Mouse (Mus musculus) liver, postnatal 0 days (tissue): ENCODE measurements around the gene Gm37240. TPM values are rescaled to one million over a fixed set of nuclear protein-coding genes. Genes with fewer than 3 reads are reported as not detected.

Source experiments
- ATAC-seq: fragments of 200-750 bp; cut with Nextera tagmentation; 2 replicates; pipeline ENCODE4 v1.8.0; 2017; ENCODE audit warnings: mild to moderate bottlenecking, moderate library complexity
- DNase-seq: peaks from one replicate; pipeline ENCODE4 v3.0.0-alpha.2; 2016
- H3K27ac ChIP-seq: fragments of 300-500 bp; sonication (generic); 2 replicates; pipeline ENCODE4 v1.5.1; 2014; ENCODE audit warnings: antibody characterized with exemption, moderate library complexity, mild to moderate bottlenecking, low read depth
- H3K27me3 ChIP-seq: fragments of 300-500 bp; sonication (generic); 2 replicates; pipeline ENCODE4 v1.6.1; 2014; ENCODE audit warnings: low read length, control low read depth, mixed read lengths; ENCODE audit not compliant: insufficient read depth
- H3K36me3 ChIP-seq: fragments of 300-500 bp; sonication (generic); replicated peaks from 2 replicates; pipeline ENCODE4 v1.6.1; 2014; ENCODE audit warnings: mild to moderate bottlenecking, control low read depth, low read length, moderate library complexity, mixed read lengths; ENCODE audit not compliant: insufficient read depth
- H3K4me1 ChIP-seq: fragments of 300-500 bp; sonication (generic); 2 replicates; pipeline ENCODE4 v1.6.1; 2014; ENCODE audit warnings: antibody characterized with exemption, mild to moderate bottlenecking, control low read depth; ENCODE audit not compliant: insufficient read depth
- H3K4me2 ChIP-seq: fragments of 300-500 bp; sonication (generic); 2 replicates; pipeline ENCODE4 v1.6.1; 2014; ENCODE audit warnings: low read depth, mild to moderate bottlenecking, low read length, moderate library complexity, mixed read lengths
- H3K4me3 ChIP-seq: fragments of 300-500 bp; sonication (generic); 2 replicates; pipeline ENCODE4 v1.5.1; 2014; ENCODE audit warnings: low read depth, low read length
- H3K9ac ChIP-seq: fragments of 300-500 bp; sonication (generic); replicated peaks from 2 replicates; pipeline ENCODE4 v1.6.1; 2014; ENCODE audit warnings: mild to moderate bottlenecking, moderate library complexity
- H3K9me3 ChIP-seq: fragments of 300-500 bp; sonication (generic); 2 replicates; pipeline ENCODE4 v1.6.1; 2016; ENCODE audit warnings: mild to moderate bottlenecking, control low read depth, low read length, mixed read lengths
- CTCF ChIP-seq: sonication (generic); IDR thresholded peaks from 2 replicates; pipeline ENCODE4 v1.5.1; 2016; ENCODE audit warnings: antibody characterized with exemption, low read depth
- EP300 ChIP-seq: IDR thresholded peaks from 2 replicates; pipeline ENCODE4 v1.6.1; 2016; ENCODE audit warnings: antibody characterized with exemption, low read depth, mild to moderate bottlenecking
- WGBS: fragments of 180-500 bp; shearing (Covaris S2); extraction: QIAGEN DNeasy Blood & Tissue Kit; methylation state at CpG from one replicate; pipeline ENCODE4 v1.1.7; 2014; ENCODE audit not compliant: insufficient replicate concordance; 5-methylcytosine and 5-hydroxymethylcytosine counted together
- polyA plus RNA-seq: library from polyadenylated mRNA; unstranded; fragments of >200 nt; fragmentation: Nextera tagmentation; extraction: Ambion mirVana; gene quantifications from 2 replicates; pipeline ENCODE4 v1.2.1, GENCODE M21; 2015

Gm37240 gene
- polyA plus RNA-seq, 1 experiment from 2014 or later: 0.72 TPM

GRCm38 (mm10) chr3:84985121-84985625, 902.1 kb downstream of the Gm37240 start:
- Histone ChIP-seq H3K9me3 (no peaks in the 10 kb centered on the region), H3K4me2 (no peak overlapping the region), H3K36me3 (no peaks in the 10 kb centered on the region), H3K27ac (no peak overlapping the region), H3K27me3 (no peaks in the 10 kb centered on the region), H3K4me3 (no peak overlapping the region), H3K9ac (no peak overlapping the region), H3K4me1 (no peaks in the 10 kb centered on the region)
- ATAC-seq (no peak), DNase-seq (no peak)
- 82% methylated on average over 8 of the region's 8 CpGs for WGBS
- TF ChIP-seq CTCF: no peak
- TF ChIP-seq EP300: no peak

- WGBS: 56% methylated on average over 4 of the region's 4 CpGs
- ATAC-seq: no peak
Observed at GRCm38 (mm10) chr3:84982688-84983087, 904.6 kb downstream of the Gm37240 start.

GRCm38 (mm10) chr3:84980158-84980557, 907.2 kb downstream of the Gm37240 start:
- DNase-seq (no peak), ATAC-seq (no peak)
- no peaks in the 10 kb centered on the region for H3K9me3 ChIP-seq
- WGBS: 98% methylated on average over 2 of the region's 2 CpGs
- no peaks in the 10 kb centered on the region for H3K4me1 ChIP-seq
- no peak overlapping the region for H3K4me3 ChIP-seq
- H3K36me3 ChIP-seq: peaks cover 15% of the 10 kb centered on the region
- H3K9ac ChIP-seq: no peak overlapping the region
- no peak overlapping the region for H3K27ac ChIP-seq
- TF ChIP-seq CTCF (no peak), EP300 (no peak)
- no peaks in the 10 kb centered on the region for H3K27me3 ChIP-seq
- no peak overlapping the region for H3K4me2 ChIP-seq

More at GRCm38 (mm10) chr3:84982688-84983087, 904.6 kb downstream of the Gm37240 start:
- H3K4me3 ChIP-seq: no peak overlapping the region
- H3K4me1 ChIP-seq: no peaks in the 10 kb centered on the region
- H3K9me3 ChIP-seq: no peaks in the 10 kb centered on the region
- peaks cover 1% of the 10 kb centered on the region; the same call in 1 of the 2 replicates for H3K36me3 ChIP-seq
- DNase-seq: no peak
- no peak overlapping the region for H3K27ac ChIP-seq
- TF ChIP-seq EP300 (no peak), CTCF (no peak)
- no peak overlapping the region for H3K9ac ChIP-seq
- no peak overlapping the region for H3K4me2 ChIP-seq
- H3K27me3 ChIP-seq: no peaks in the 10 kb centered on the region

- 89% methylated on average over 11 of the region's 11 CpGs for WGBS
- Histone ChIP-seq H3K4me2 (no peak overlapping the region), H3K4me1 (no peaks in the 10 kb centered on the region), H3K4me3 (no peak overlapping the region), H3K27me3 (no peaks in the 10 kb centered on the region), H3K9me3 (no peaks in the 10 kb centered on the region), H3K36me3 (peaks cover 23% of the 10 kb centered on the region), H3K9ac (no peak overlapping the region), H3K27ac (no peak overlapping the region)
- ATAC-seq (no peak), DNase-seq (no peak)
- no peak for TF ChIP-seq CTCF
- TF ChIP-seq EP300: no peak
Observed at GRCm38 (mm10) chr3:84978676-84979075, 908.6 kb downstream of the Gm37240 start.

- peaks cover 43% of the 10 kb centered on the region for H3K36me3 ChIP-seq
- no peak overlapping the region for H3K27ac ChIP-seq
- no peak for DNase-seq
- H3K4me3 ChIP-seq: no peak overlapping the region
- ATAC-seq: no peak
- WGBS: 94% methylated on average over 9 of the region's 9 CpGs
- H3K4me2 ChIP-seq: no peak overlapping the region
- no peaks in the 10 kb centered on the region for H3K27me3 ChIP-seq
- TF ChIP-seq CTCF (no peak), EP300 (no peak)
- no peak overlapping the region for H3K9ac ChIP-seq
- no peaks in the 10 kb centered on the region for H3K9me3 ChIP-seq
- H3K4me1 ChIP-seq: no peaks in the 10 kb centered on the region
Observed at GRCm38 (mm10) chr3:84974193-84974592, 913.1 kb downstream of the Gm37240 start.

GRCm38 (mm10) chr3:84972881-84973280, 914.4 kb downstream of the Gm37240 start:
- no peaks in the 10 kb centered on the region for H3K4me1 ChIP-seq
- WGBS: 85% methylated on average over 2 of the region's 2 CpGs
- H3K9me3 ChIP-seq: no peaks in the 10 kb centered on the region
- ATAC-seq (no peak), DNase-seq (no peak)
- H3K27me3 ChIP-seq: no peaks in the 10 kb centered on the region
- no peak overlapping the region for H3K9ac ChIP-seq
- H3K27ac ChIP-seq: no peak overlapping the region
- no peak overlapping the region for H3K4me2 ChIP-seq
- peaks cover 44% of the 10 kb centered on the region for H3K36me3 ChIP-seq
- TF ChIP-seq EP300: no peak
- no peak for TF ChIP-seq CTCF
- no peak overlapping the region for H3K4me3 ChIP-seq

GRCm38 (mm10) chr3:84971561-84971960, 915.8 kb downstream of the Gm37240 start:
- WGBS: 82% methylated on average over 5 of the region's 5 CpGs
- TF ChIP-seq CTCF (no peak), EP300 (no peak)
- H3K9ac ChIP-seq: no peak overlapping the region
- no peak overlapping the region for H3K4me2 ChIP-seq
- no peak for DNase-seq
- no peak overlapping the region for H3K4me3 ChIP-seq
- no peak for ATAC-seq
- H3K36me3 ChIP-seq: peaks cover 35% of the 10 kb centered on the region
- no peaks in the 10 kb centered on the region for H3K9me3 ChIP-seq
- no peaks in the 10 kb centered on the region for H3K4me1 ChIP-seq
- H3K27me3 ChIP-seq: no peaks in the 10 kb centered on the region
- no peak overlapping the region for H3K27ac ChIP-seq
